Mouse (Mus musculus) left cerebral cortex, adult 9 months (tissue): ENCODE measurements at regions not wholly inside any gene's neighbourhood (a gene's known extent, or its start where the extent isn't known, plus 50 kb on each side); places are given as distances from the start of the nearest gene placed in this dataset.

Experiments used
- DNase-seq, 2 experiments: peaks; one replicate each; pipeline ENCODE4 v3.0.0; 2022; ENCODE audit warnings: low spot score in 2 of 2

GRCm38 (mm10) chr17:68210313-68211254 lies 63.0 kb upstream of the L3mbtl4 start:
- DNase-seq: peak in 1 of 2 experiments; percentile 5

GRCm38 (mm10) chr17:68218246-68218645 lies 55.4 kb upstream of the L3mbtl4 start:
- no peak for DNase-seq

- no peak for DNase-seq
Observed at GRCm38 (mm10) chr17:68223170-68223569, 50.4 kb upstream of the L3mbtl4 start.
